Mouse (Mus musculus) forebrain, embryonic 10.5 days (tissue): ENCODE results near the gene Cyth2. TPM values are rescaled to one million over a fixed set of nuclear protein-coding genes. Genes with fewer than 3 reads are reported as not detected.

Source experiments
- DNase-seq: peaks from one replicate; pipeline ENCODE4 v3.0.0-alpha.2; 2017; ENCODE audit warnings: low spot score; ENCODE audit errors: extremely low spot score
- H3K27ac ChIP-seq: fragments of 300-500 bp; sonication (generic); 2 replicates; pipeline ENCODE4 v1.5.1; 2016; ENCODE audit warnings: mild to moderate bottlenecking
- H3K27me3 ChIP-seq: fragments of 300-500 bp; sonication (generic); 2 replicates; pipeline ENCODE4 v1.6.1; 2016; ENCODE audit warnings: mild to moderate bottlenecking; ENCODE audit not compliant: poor library complexity, severe bottlenecking
- H3K36me3 ChIP-seq: fragments of 300-500 bp; sonication (generic); replicated peaks from 2 replicates; pipeline ENCODE4 v1.6.1; 2016; ENCODE audit warnings: mild to moderate bottlenecking, moderate library complexity
- H3K4me1 ChIP-seq: fragments of 300-500 bp; sonication (generic); 2 replicates; pipeline ENCODE4 v1.6.1; 2016
- H3K4me3 ChIP-seq: fragments of 300-500 bp; sonication (generic); 2 replicates; pipeline ENCODE4 v1.5.1; 2016; ENCODE audit warnings: mild to moderate bottlenecking, moderate library complexity
- H3K9me3 ChIP-seq: fragments of 300-500 bp; sonication (generic); 2 replicates; pipeline ENCODE4 v1.6.1; 2016; ENCODE audit warnings: mild to moderate bottlenecking, moderate library complexity
- WGBS: fragments of 180-500 bp; shearing (Covaris S2); methylation state at CpG from one replicate; pipeline ENCODE4 v1.1.7; 2016; 5-methylcytosine and 5-hydroxymethylcytosine counted together
- polyA plus RNA-seq: library from polyadenylated mRNA; unstranded; fragments of >200 nt; fragmentation: Nextera tagmentation; extraction: Ambion mirVana; gene quantifications from 2 replicates; pipeline ENCODE4 v1.2.1, GENCODE M21; 2016

The Cyth2 gene
- polyA plus RNA-seq, 1 experiment from 2014 or later: 132 TPM

DNA sequence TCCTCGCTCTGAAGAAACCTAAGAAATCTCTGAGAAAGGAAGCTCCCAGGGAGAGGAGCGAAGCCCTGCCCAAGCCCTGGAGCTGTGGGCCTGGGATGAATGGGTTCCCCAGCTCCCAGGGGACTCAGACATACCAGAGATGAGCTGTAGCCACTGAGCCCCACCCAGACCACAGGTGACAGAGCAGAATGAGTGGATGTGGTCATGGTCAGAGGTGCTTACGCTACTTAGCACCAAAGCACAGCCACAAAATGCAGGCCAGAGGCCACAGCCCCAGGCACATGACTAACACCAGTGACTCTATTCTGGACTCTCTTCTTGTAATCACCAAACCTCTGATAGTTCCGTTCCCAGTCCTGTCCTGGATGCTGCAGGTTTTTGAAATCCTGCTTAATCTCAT is 43.3 kb downstream of the Cyth2 start:
- Histone ChIP-seq H3K9me3 (no peaks in the 10 kb centered on the region), H3K4me1 (peaks cover 3% of the 10 kb centered on the region; the same call in 1 of the 2 replicates), H3K27ac (no peak overlapping the region), H3K27me3 (no peaks in the 10 kb centered on the region), H3K36me3 (no peaks in the 10 kb centered on the region), H3K4me3 (no peak overlapping the region)
- no peak for DNase-seq
- WGBS: 60% methylated on average over 4 of the region's 4 CpGs

DNA sequence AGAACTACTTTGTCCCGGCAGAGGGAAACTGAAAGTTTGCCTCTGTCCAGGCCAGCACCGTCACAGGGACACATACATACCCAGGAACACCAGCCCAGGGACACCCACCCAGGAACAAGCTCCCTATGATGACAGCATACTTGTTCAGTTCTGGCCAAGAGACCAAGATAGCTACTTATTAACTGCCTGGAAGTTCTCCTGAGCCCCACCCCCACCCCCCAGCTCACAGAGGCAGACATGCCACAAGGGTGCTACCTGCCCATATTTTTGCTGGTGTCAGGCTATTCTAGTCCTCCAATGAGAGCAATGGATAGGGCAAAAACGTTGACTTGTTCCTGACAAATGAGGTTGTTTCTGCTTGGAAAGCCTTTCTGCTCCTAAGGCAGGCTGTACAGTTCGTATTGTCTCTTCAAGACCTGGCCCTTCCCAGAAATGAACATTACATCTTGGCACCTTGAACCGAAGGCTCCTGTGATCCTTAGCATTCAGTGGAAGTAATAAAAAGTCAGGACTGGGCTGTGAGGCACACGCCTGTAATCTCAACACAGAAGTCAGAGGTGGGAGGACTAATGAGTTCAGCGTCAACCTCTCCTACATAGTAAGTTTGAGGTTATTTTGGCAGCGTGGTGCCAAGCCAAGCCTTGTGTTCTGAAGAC is 43.8 kb downstream of the Cyth2 start:
- no peaks in the 10 kb centered on the region for H3K27me3 ChIP-seq
- WGBS: 79% methylated on average over 8 of the region's 8 CpGs
- no peak for DNase-seq
- H3K36me3 ChIP-seq: no peaks in the 10 kb centered on the region
- H3K9me3 ChIP-seq: no peaks in the 10 kb centered on the region
- peaks cover 3% of the 10 kb centered on the region; the same call in 1 of the 2 replicates for H3K4me1 ChIP-seq
- no peak overlapping the region for H3K27ac ChIP-seq
- H3K4me3 ChIP-seq: no peak overlapping the region

DNA sequence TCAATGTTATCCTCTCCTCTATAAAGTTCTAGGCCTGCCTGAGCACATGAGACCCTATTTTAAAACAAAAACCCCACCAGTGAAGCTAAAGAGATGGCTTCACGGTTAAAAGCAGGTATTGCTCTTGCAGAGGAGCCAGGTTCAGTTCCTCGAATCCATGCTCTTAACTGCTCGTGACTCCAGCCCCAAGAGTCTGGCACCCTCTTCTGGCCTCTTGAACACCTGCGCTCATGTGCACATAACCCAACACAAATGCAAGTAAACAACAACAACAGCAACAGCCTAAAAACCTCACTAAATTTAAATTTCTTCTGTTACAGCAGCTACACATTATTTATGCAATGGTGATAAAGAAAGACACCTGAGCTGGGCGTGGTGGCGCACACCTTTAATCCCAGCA is 46.9 kb downstream of the Cyth2 start:
- H3K27ac ChIP-seq: no peak overlapping the region
- no peaks in the 10 kb centered on the region for H3K36me3 ChIP-seq
- H3K27me3 ChIP-seq: no peaks in the 10 kb centered on the region
- no peak overlapping the region for H3K4me3 ChIP-seq
- WGBS: 89% methylated on average over 6 of the region's 6 CpGs
- no peak for DNase-seq
- H3K9me3 ChIP-seq: no peaks in the 10 kb centered on the region
- H3K4me1 ChIP-seq: peaks cover 3% of the 10 kb centered on the region; the same call in 1 of the 2 replicates

DNA sequence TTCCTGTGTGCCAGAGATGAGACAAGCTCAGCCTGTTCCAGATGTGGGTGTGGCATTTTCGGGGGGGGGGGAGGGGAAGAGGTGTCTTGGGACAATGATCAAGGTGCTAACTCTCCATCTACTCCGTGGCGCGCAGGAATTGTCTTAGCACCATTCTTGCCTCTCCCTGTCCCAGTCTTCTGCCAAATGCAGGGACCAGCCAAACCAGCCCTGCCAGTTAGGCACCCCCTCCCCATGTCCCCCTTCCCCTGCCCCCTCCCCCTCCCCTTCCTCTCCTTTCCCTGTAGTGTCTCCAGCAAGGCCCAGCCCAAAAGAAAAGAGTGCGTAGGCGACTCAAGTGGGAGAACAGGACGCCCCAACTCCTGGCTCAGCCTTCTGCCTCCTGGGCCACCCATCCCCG is 47.6 kb downstream of the Cyth2 start:
- WGBS: 53% methylated on average over 8 of the region's 8 CpGs
- DNase-seq: no peak
- H3K4me3 ChIP-seq: no peak overlapping the region
- no peaks in the 10 kb centered on the region for H3K9me3 ChIP-seq
- peaks cover 3% of the 10 kb centered on the region; the same call in 1 of the 2 replicates for H3K4me1 ChIP-seq
- H3K27me3 ChIP-seq: no peaks in the 10 kb centered on the region
- H3K36me3 ChIP-seq: no peaks in the 10 kb centered on the region
- no peak overlapping the region for H3K27ac ChIP-seq

DNA sequence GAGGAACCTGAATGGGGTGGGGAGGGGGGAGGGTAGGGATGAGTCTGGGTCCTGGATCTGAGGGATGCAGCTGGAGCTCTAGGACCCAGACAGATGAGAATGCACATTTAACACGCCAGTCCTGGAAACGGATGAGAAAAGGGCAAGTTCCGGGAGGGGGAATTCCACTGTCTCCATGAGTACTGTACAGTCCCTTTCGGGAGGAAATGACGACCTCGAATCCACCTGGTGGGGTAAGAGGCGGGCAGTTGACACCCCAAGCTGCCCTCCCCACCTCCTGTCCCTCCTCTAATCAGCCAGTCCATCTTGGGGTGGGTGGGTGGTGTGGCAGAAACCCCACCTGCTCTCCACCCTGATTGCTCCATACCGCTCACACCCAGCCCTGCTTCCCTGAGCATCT is 48.4 kb downstream of the Cyth2 start:
- Histone ChIP-seq H3K4me3 (no peak overlapping the region), H3K27me3 (peaks cover under 1% of the 10 kb centered on the region; the same call in 1 of the 2 replicates), H3K27ac (no peak overlapping the region), H3K36me3 (no peaks in the 10 kb centered on the region), H3K4me1 (peaks cover 3% of the 10 kb centered on the region; the same call in 1 of the 2 replicates), H3K9me3 (no peaks in the 10 kb centered on the region)
- no peak for DNase-seq
- 69% methylated on average over 8 of the region's 8 CpGs for WGBS

DNA sequence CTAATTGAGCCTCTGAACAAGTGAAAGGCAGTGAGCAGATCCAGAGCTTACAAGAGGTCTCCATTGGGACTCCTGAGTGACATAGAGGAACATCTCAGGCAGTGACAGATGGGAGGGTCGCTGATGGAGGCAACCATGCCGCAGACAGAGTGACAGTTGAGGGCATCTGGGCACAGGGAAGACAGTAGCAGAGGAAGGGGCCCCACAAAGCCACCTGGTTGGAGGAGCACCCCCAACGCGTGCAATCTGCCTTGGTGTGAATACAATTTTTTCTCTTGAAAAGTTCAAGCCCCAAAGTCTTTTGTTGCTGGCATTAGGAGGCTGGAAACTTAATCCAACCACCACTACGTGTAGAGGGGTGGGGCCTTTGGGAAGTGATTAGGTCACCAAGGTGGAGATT is 54.2 kb downstream of the Cyth2 start:
- 75% methylated on average over 5 of the region's 5 CpGs for WGBS

DNA sequence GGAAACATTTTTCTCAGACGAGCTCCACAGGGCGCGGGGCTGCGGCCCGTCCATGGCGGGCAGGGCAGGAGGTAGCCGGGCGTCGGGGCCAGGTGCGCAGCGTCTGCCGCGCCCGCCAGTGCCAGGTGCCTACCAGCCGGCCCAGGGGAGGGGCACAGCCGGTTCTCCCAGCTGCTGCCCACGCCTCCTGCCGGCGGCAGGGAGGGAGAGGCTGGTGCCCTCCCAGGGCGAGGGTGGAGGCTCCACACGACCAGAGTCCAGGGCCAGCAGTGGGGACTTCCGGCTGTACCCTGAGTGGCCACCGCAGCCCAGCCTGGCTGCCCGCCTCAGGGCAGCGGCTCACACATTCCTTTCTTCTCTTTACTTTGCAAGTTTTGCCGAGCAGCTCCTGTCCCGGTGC is 55.0 kb downstream of the Cyth2 start:
- Histone ChIP-seq H3K4me1 (peaks cover 10% of the 10 kb centered on the region), H3K4me3 (peak overlapping the region; percentile 46), H3K27ac (peak overlapping the region; percentile 56; the same call in 1 of the 2 replicates), H3K36me3 (no peaks in the 10 kb centered on the region), H3K9me3 (no peaks in the 10 kb centered on the region), H3K27me3 (peaks cover 38% of the 10 kb centered on the region)
- DNase-seq: no peak
- 8% methylated on average over 17 of the region's 27 CpGs for WGBS

More for the DNA sequence above, 54.2 kb downstream of the Cyth2 start:
- H3K36me3 ChIP-seq: no peaks in the 10 kb centered on the region
- H3K27me3 ChIP-seq: peaks cover 38% of the 10 kb centered on the region
- 0 out of 2 replicates have a peak overlapping the region, but pooled peaks have one; percentile 46 for H3K4me3 ChIP-seq
- no peak overlapping the region for H3K27ac ChIP-seq
- peaks cover 10% of the 10 kb centered on the region for H3K4me1 ChIP-seq
- H3K9me3 ChIP-seq: no peaks in the 10 kb centered on the region
- no peak for DNase-seq

Other genes with a start within 250 kb of the Cyth2 start
- gene Bcat2, start 244.4 kb downstream of the Cyth2 start, polyA plus RNA-seq: 38.2 and 39.1 TPM in 2 replicates
- not detected in 2 replicates for gene Fgf21, start 199.1 kb downstream of the Cyth2 start, polyA plus RNA-seq
- gene Fut1, start 197.3 kb downstream of the Cyth2 start, polyA plus RNA-seq: 0.07 TPM in 1 of 2 replicates, not detected in the other
- gene Izumo1, start 192.8 kb downstream of the Cyth2 start, polyA plus RNA-seq: 0.25 TPM in 1 of 2 replicates, not detected in the other
- gene Rasip1, start 187.1 kb downstream of the Cyth2 start, polyA plus RNA-seq: 4.5 and 4.7 TPM in 2 replicates
- 1.7 and 3.1 TPM in 2 replicates for gene Mamstr, start 174.6 kb downstream of the Cyth2 start, polyA plus RNA-seq
- 0.12 TPM in 2 replicates for gene Fut2, start 148.2 kb downstream of the Cyth2 start, polyA plus RNA-seq
- gene Ntn5, start 130.6 kb downstream of the Cyth2 start, polyA plus RNA-seq: 0.38 and 0.63 TPM in 2 replicates
- gene Sec1, start 120.2 kb downstream of the Cyth2 start, polyA plus RNA-seq: 0.78 and 1.1 TPM in 2 replicates
- gene Car11, start 114.7 kb downstream of the Cyth2 start, polyA plus RNA-seq: 2.5 and 3.2 TPM in 2 replicates
- 2.6 and 2.7 TPM in 2 replicates for gene Dbp, start 109.5 kb downstream of the Cyth2 start, polyA plus RNA-seq
- 1,181 and 1,186 TPM in 2 replicates for gene Rpl18, start 99.1 kb downstream of the Cyth2 start, polyA plus RNA-seq
- 34.0 and 36.6 TPM in 2 replicates for gene Sphk2, start 96.6 kb downstream of the Cyth2 start, polyA plus RNA-seq
- gene Fam83e, start 93.4 kb downstream of the Cyth2 start, polyA plus RNA-seq: 2.6 and 3.3 TPM in 2 replicates
- 0.50 TPM in 1 of 2 replicates, not detected in the other for gene Spaca4, start 88.8 kb downstream of the Cyth2 start, polyA plus RNA-seq
- gene Lmtk3, start 30.8 kb downstream of the Cyth2 start, polyA plus RNA-seq: 1.7 and 2.7 TPM in 2 replicates
- 1.6 and 2.3 TPM in 2 replicates for gene Sult2b1, start 29.9 kb downstream of the Cyth2 start, polyA plus RNA-seq
- 0.76 and 0.78 TPM in 2 replicates for gene Kcnj14, start 10.2 kb upstream of the Cyth2 start, polyA plus RNA-seq
- 132 and 137 TPM in 2 replicates for gene Grwd1, start 16.4 kb upstream of the Cyth2 start, polyA plus RNA-seq
- gene Kdelr1, start 58.2 kb upstream of the Cyth2 start, polyA plus RNA-seq: 34.1 and 37.0 TPM in 2 replicates
- gene Grin2d, start 63.8 kb upstream of the Cyth2 start, polyA plus RNA-seq: 0.09 TPM in 2 replicates
- 1.3 and 1.9 TPM in 2 replicates for gene Syngr4, start 82.1 kb upstream of the Cyth2 start, polyA plus RNA-seq
- 4.2 and 4.8 TPM in 2 replicates for gene Tmem143, start 82.4 kb upstream of the Cyth2 start, polyA plus RNA-seq
- 8.5 and 9.7 TPM in 2 replicates for gene Emp3, start 106.8 kb upstream of the Cyth2 start, polyA plus RNA-seq
- gene Ccdc114, start 109.5 kb upstream of the Cyth2 start, polyA plus RNA-seq: 5.2 TPM in 2 replicates
- 0.10 and 0.33 TPM in 2 replicates for gene Abcc6, start 215.7 kb upstream of the Cyth2 start, polyA plus RNA-seq
- 33.7 and 33.8 TPM in 2 replicates for gene Nomo1, start 219.1 kb upstream of the Cyth2 start, polyA plus RNA-seq